Mouse (Mus musculus): ENCODE measurements at regions not wholly inside any gene's neighbourhood (a gene's known extent, or its start where the extent isn't known, plus 50 kb on each side); places are given as distances from the start of the nearest gene placed in this dataset.
A peak's percentile ranks its signal among the peaks of the same experiment; 100 is the strongest.
"Not testable (repeated sequence)": the region's sequence is repeated elsewhere in the genome, so short reads cannot be mapped to it uniquely, and the experiment has no call there.

GRCm38 (mm10) chr12:62631888-62632490, 1109.0 kb downstream of the Lrfn5 start:
- DNase-seq (ENCODE audit: low spot score) (peak; percentile 55), ATAC-seq (ENCODE audit: low FRiP score) (peak; percentile 31; the same call in 1 of the 2 replicates)
- Histone ChIP-seq H3K9ac (replicated peaks; ENCODE audit: low read length, poor library complexity, severe bottlenecking) (no peak overlapping the region), H3K9me3 (ENCODE audit: low read length) (no peaks in the 10 kb centered on the region), H3K36me3 (ENCODE audit: insufficient read depth, low read length) (no peaks in the 10 kb centered on the region), H3K4me3 (ENCODE audit: low read depth, low read length) (no peak overlapping the region), H3K4me2 (ENCODE audit: low read depth, low read length, poor library complexity, severe bottlenecking) (no peak overlapping the region), H3K4me1 (ENCODE audit: insufficient read depth, low read length) (no peaks in the 10 kb centered on the region), H3K27ac (ENCODE audit: low read depth, low read length) (no peak overlapping the region), H3K27me3 (ENCODE audit: insufficient read depth, low read length) (no peaks in the 10 kb centered on the region)
- no peak for TF ChIP-seq CTCF (IDR thresholded peaks at IDR 0.05)
- WGBS, result 63% methylated on average over 4 of the region's 4 CpGs

- H3K4me3 ChIP-seq (ENCODE audit: low read depth, low read length), result no peak overlapping the region
- no peak overlapping the region for H3K4me2 ChIP-seq (ENCODE audit: low read depth, low read length, poor library complexity, severe bottlenecking)
- DNase-seq (ENCODE audit: low spot score) (peak; percentile 2), ATAC-seq (ENCODE audit: low FRiP score) (no peak)
- no peak overlapping the region for H3K27ac ChIP-seq (ENCODE audit: low read depth, low read length)
- H3K27me3 ChIP-seq (ENCODE audit: insufficient read depth, low read length), result no peaks in the 10 kb centered on the region
- H3K9me3 ChIP-seq (ENCODE audit: low read length), result no peaks in the 10 kb centered on the region
- H3K36me3 ChIP-seq (ENCODE audit: insufficient read depth, low read length), result no peaks in the 10 kb centered on the region
- no peaks in the 10 kb centered on the region for H3K4me1 ChIP-seq (ENCODE audit: insufficient read depth, low read length)
- no peak overlapping the region for H3K9ac ChIP-seq (replicated peaks; ENCODE audit: low read length, poor library complexity, severe bottlenecking)
- 74% methylated on average over 1 of the region's 1 CpGs for WGBS
- no peak for TF ChIP-seq CTCF (IDR thresholded peaks at IDR 0.05)
These were observed 1141.7 kb downstream of the Lrfn5 start for GRCm38 (mm10) chr12:62664602-62665001.

- H3K4me1 ChIP-seq (ENCODE audit: insufficient read depth, low read length); H3K9ac ChIP-seq (replicated peaks; ENCODE audit: low read length, poor library complexity, severe bottlenecking); DNase-seq (ENCODE audit: low spot score); H3K27ac ChIP-seq (ENCODE audit: low read depth, low read length); H3K4me2 ChIP-seq (ENCODE audit: low read depth, low read length, poor library complexity, severe bottlenecking); H3K9me3 ChIP-seq (ENCODE audit: low read length); ATAC-seq (ENCODE audit: low FRiP score); H3K36me3 ChIP-seq (ENCODE audit: insufficient read depth, low read length); H3K27me3 ChIP-seq (ENCODE audit: insufficient read depth, low read length); H3K4me3 ChIP-seq (ENCODE audit: low read depth, low read length): not testable (repeated sequence)
- 85% methylated on average over 1 of the region's 1 CpGs for WGBS
These were observed 1184.2 kb downstream of the Lrfn5 start for GRCm38 (mm10) chr12:62707198-62707597.

All from midbrain, postnatal 0 days (tissue).